Comparison of ENCODE assay signal across 20 mouse cellular contexts in genomic region chr10:57753343-57753742, GRCm38 (mm10). TPM values are rescaled to one million over a fixed set of nuclear protein-coding genes. Genes with fewer than 3 reads are reported as not detected.
DNase-seq lines count a peak whose midpoint lies in the region; ATAC-seq lines count a peak whose summit lies in the region.
"Had no signal": no experiment of that assay in that cellular context is flagged by ENCODE, and none has a peak within 500 bp of the region (broad histone marks: within the 10 kb centered on the region; RNA-seq: fewer than 3 reads in every experiment).

No protein-coding gene starts in this region.

- 97% methylated on average over 1 of the region's 1 CpGs for whole genome bisulfite sequencing in midbrain, embryonic 14.5 days
- 83% methylated on average over 1 of the region's 1 CpGs for WGBS in limb, embryonic 10.5 days

- ATAC-seq in megakaryocyte progenitor cell, adult 5-6 weeks (replicated peaks; ENCODE audit: poor library complexity) = peak; percentile 60
- ATAC-seq in midbrain, embryonic 14.5 days (ENCODE audit: low FRiP score, low TSS enrichment) = no peak
- ATAC-seq: forebrain, postnatal 0 days; midbrain, embryonic 16.5 days had no signal

- no peaks in the 10 kb centered on the region for H3K4me1 ChIP-seq in midbrain, embryonic 14.5 days (ENCODE audit: control insufficient read depth, insufficient read depth, low read length)
- H3K4me1 ChIP-seq in limb, embryonic 10.5 days = no peaks in the 10 kb centered on the region
- H3K4me1 ChIP-seq: embryonic facial prominence, embryonic 13.5 days; hindbrain, embryonic 13.5 days; limb, embryonic 13.5 days; neural tube, embryonic 13.5 days had no signal

- no peaks in the 10 kb centered on the region for H3K36me3 ChIP-seq in midbrain, embryonic 14.5 days (ENCODE audit: control insufficient read depth, insufficient read depth, low read length)
- H3K36me3 ChIP-seq in limb, embryonic 10.5 days = no peaks in the 10 kb centered on the region
- H3K36me3 ChIP-seq: embryonic facial prominence, embryonic 13.5 days; hindbrain, embryonic 13.5 days; limb, embryonic 13.5 days; neural tube, embryonic 13.5 days had no signal

- H3K27ac ChIP-seq in midbrain, embryonic 14.5 days (replicated peaks; ENCODE audit: low read depth, low read length) = no peak overlapping the region
- H3K27ac ChIP-seq in limb, embryonic 10.5 days = no peak overlapping the region
- H3K27ac ChIP-seq: embryonic facial prominence, embryonic 13.5 days; hindbrain, embryonic 13.5 days; limb, embryonic 13.5 days; liver, embryonic 14.5 days; neural tube, embryonic 13.5 days had no signal

- H3K4me3 ChIP-seq in midbrain, embryonic 14.5 days (replicated peaks; ENCODE audit: low read depth, low read length) = no peak overlapping the region
- no peak overlapping the region for H3K4me3 ChIP-seq in limb, embryonic 10.5 days
- H3K4me3 ChIP-seq: embryonic facial prominence, embryonic 13.5 days; hindbrain, embryonic 13.5 days; limb, embryonic 13.5 days; neural tube, embryonic 13.5 days had no signal

- H3K9me3 ChIP-seq in midbrain, embryonic 14.5 days (ENCODE audit: control insufficient read depth, low read length) = no peaks in the 10 kb centered on the region
- H3K9me3 ChIP-seq in limb, embryonic 10.5 days (replicated peaks) = no peaks in the 10 kb centered on the region
- H3K9me3 ChIP-seq: embryonic facial prominence, embryonic 13.5 days; hindbrain, embryonic 13.5 days; limb, embryonic 13.5 days; neural tube, embryonic 13.5 days had no signal

- no peaks in the 10 kb centered on the region for H3K27me3 ChIP-seq in midbrain, embryonic 14.5 days (ENCODE audit: control insufficient read depth, insufficient read depth, low read length)
- H3K27me3 ChIP-seq in limb, embryonic 10.5 days (ENCODE audit: low read depth, poor library complexity, severe bottlenecking) = no peaks in the 10 kb centered on the region
- H3K27me3 ChIP-seq: embryonic facial prominence, embryonic 13.5 days; hindbrain, embryonic 13.5 days; limb, embryonic 13.5 days; neural tube, embryonic 13.5 days had no signal

- no peak overlapping the region for H3K4me2 ChIP-seq in midbrain, embryonic 14.5 days (ENCODE audit: low read length)
- H3K4me2 ChIP-seq: embryonic facial prominence, embryonic 13.5 days; hindbrain, embryonic 13.5 days; limb, embryonic 13.5 days; neural tube, embryonic 13.5 days had no signal

- no peak overlapping the region for H3K9ac ChIP-seq in midbrain, embryonic 14.5 days (replicated peaks; ENCODE audit: low read length)
- H3K9ac ChIP-seq: embryonic facial prominence, embryonic 13.5 days; forebrain, postnatal 0 days; hindbrain, embryonic 13.5 days; limb, embryonic 13.5 days; liver, embryonic 14.5 days; neural tube, embryonic 13.5 days had no signal

- DNase-seq in CD4-positive helper T cell, adult 2 months (ENCODE audit: low read depth, low spot score) = peak; percentile 84
- peak; percentile 76 for DNase-seq in T-cell, adult 2 months (ENCODE audit: low spot score)
- peak; percentile 18 to 28 for DNase-seq in thymus, postnatal 10 days (ENCODE audit: low spot score in 2 of 2)
- no peak for DNase-seq in neural tube, embryonic 10.5 days (ENCODE audit: extremely low spot score, low spot score)
- DNase-seq in cerebellum, adult 9-10 months = no peak
- no peak for DNase-seq in midbrain, embryonic 14.5 days
- no peak for DNase-seq in limb, embryonic 10.5 days (ENCODE audit: low spot score)
- DNase-seq: cerebellum, postnatal 25 days; forebrain, postnatal 0 days; kidney, adult 11 months; kidney, postnatal 14 days; right cerebral cortex, postnatal 25 days had no signal

RNA-seq across cellular contexts. Expression of gene Fabp7, which starts 31.3 kb away (rescaled TPM):
- not detected in 2 replicates for total RNA-seq in megakaryocyte progenitor cell, adult 5-6 weeks (2015)
- not detected in 2 replicates for total RNA-seq in megakaryocyte progenitor cell, adult 5-6 weeks (2017)
- polyA plus RNA-seq in midbrain, embryonic 14.5 days (2014; fragmentation: Nextera tagmentation; extraction: Ambion mirVana) = 1,508 and 1,932 TPM in 2 replicates
- polyA plus RNA-seq in limb, embryonic 10.5 days (2016; fragmentation: Nextera tagmentation; extraction: Ambion mirVana) = 0.55 and 0.58 TPM in 2 replicates
- total RNA-seq: gastrocnemius, adult 18-20 months had no signal

RNA-seq across cellular contexts. Expression of gene Smpdl3a, which starts 40.8 kb away (rescaled TPM):
- 100 and 106 TPM in 2 replicates for total RNA-seq in megakaryocyte progenitor cell, adult 5-6 weeks (2015)
- total RNA-seq in megakaryocyte progenitor cell, adult 5-6 weeks (2017) = 42.8 and 48.9 TPM in 2 replicates
- polyA plus RNA-seq in midbrain, embryonic 14.5 days (2014; fragmentation: Nextera tagmentation; extraction: Ambion mirVana) = 16.6 and 18.7 TPM in 2 replicates
- polyA plus RNA-seq in limb, embryonic 10.5 days (2016; fragmentation: Nextera tagmentation; extraction: Ambion mirVana) = 3.2 and 5.1 TPM in 2 replicates

Comparison
In these comparisons a context has a peak if more than half of its experiments do, and no peak if none do; other contexts are left out.
1. DNase-seq: peak in CD4-positive helper T cell, adult 2 months (single experiment), T-cell, adult 2 months (single experiment) and thymus, postnatal 10 days (2 of 2); none in neural tube, embryonic 10.5 days (single experiment), cerebellum, adult 9-10 months (single experiment), midbrain, embryonic 14.5 days (single experiment) and limb, embryonic 10.5 days (single experiment).
2. RNA of gene Fabp7, which starts 31.3 kb away (polyA plus RNA-seq): 1,508 to 1,932 TPM in midbrain, embryonic 14.5 days; 0.55 to 0.58 TPM in limb, embryonic 10.5 days; every median in the first group is over 100 times any median in the second.